Mouse (Mus musculus) inflammation-experienced regulatory T-cells, adult 6 months (primary cell): ENCODE measurements around the gene Spon1. TPM values are rescaled to one million over a fixed set of nuclear protein-coding genes. Genes with fewer than 3 reads are reported as not detected.

Source experiments
- ATAC-seq: one replicate; pipeline ENCODE4 v1.8.0; 2017
- polyA plus RNA-seq, 3 experiments: library from polyadenylated mRNA; unstranded; fragments of 100-300 nt; shearing (Covaris generic); gene quantifications; one replicate each; pipeline ENCODE4 v1.2.1; 2017

The Spon1 gene
- polyA plus RNA-seq, 3 experiments from 2014 or later: 0.59 to 0.84 (median 0.72) TPM

DNA sequence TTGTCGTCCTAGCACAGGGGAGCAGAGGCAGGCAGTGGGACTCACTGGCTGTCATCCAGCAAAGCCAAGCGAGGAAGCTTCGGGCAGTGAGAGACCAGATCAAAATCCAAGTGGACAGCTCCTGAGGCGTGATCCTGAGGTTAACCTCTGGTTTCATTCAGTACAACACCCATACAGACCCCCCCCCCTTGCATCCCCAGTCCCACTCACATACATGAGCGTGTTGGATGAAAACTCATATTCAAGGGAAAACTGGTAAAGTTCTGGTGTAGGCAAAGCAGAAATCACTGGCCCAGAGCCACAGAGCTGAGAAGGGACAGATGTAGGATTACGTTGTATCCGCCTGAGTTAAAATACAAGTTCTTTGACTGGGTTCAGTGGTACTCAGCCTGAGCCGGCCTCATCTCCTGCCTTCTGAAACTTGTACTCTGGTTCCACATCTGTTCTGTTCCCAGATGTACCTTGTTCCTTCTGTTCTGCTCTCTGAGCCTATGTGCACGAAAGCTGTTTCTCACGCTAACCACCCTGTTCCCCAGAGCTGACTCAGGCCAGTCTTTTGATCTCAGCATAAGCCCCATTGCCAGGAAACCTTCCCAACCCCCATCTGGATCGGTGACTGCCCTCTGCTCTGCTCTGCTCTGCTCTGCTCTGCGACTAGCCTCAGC lies 143.5 kb downstream of the Spon1 start:
- ATAC-seq: no peak

DNA sequence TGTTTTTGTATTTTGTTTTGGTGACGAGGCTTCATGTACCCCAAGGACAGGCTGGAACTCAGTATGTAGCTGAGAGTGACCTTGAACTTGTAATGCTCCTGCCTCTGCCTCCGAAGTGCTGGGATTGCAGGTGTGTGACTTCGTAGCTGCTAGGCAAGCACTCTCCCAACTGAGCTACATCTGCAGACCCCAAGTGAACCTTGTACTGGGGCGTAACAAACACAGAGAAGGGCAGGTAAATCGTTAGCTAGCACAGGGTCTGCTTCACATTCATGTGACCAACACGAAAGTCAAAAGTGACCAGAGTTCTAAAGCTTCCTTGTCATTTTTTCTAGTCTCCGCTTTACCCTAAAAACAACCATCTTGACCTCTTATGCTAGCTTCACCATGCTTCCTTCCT lies 145.1 kb downstream of the Spon1 start:
- ATAC-seq: no peak

GRCm38 (mm10) chr7:113915936-113916335 lies 150.1 kb downstream of the Spon1 start:
- no peak for ATAC-seq

GRCm38 (mm10) chr7:113918916-113919315 lies 153.1 kb downstream of the Spon1 start:
- ATAC-seq: no peak

- no peak for ATAC-seq
These were observed 153.7 kb downstream of the Spon1 start for GRCm38 (mm10) chr7:113919505-113919904.

DNA sequence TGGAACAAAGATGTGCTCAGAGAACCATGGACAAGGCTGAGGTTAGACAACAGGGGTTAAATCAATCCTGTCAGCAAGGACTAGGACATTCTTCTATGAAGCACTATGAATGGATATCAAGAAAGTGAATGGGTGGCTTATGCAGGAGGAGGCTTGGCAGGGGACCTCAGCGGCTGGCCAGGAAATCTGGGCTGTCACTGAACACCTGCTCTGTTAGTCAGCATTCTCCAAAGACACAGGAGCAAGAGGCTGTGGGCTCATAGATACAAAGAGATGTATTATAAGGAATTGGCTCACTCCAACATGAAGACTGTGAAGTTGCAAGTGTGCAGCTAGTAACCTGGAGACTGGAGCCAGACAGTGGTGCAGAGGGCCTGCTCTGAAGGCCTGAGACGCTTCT lies 154.3 kb downstream of the Spon1 start:
- no peak for ATAC-seq

DNA sequence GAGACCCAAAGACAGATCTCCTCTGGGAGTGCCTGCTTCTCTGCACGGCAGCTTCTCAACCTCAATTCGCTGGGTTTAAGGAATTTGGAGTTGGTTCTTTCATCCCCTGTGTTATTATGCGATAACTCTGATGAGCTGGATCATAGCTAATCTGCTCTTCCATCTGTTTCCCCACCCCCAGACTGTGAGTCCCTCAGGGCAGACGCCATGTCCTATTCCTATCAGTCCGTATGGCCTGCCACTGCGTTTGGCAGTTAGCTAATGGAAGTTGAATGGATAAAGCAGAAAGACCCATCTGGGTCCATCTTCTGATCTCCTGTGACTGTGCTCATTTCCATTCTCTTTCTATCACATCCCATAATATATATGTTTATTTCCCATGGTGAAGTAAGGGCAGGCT lies 158.8 kb downstream of the Spon1 start:
- no peak for ATAC-seq

DNA sequence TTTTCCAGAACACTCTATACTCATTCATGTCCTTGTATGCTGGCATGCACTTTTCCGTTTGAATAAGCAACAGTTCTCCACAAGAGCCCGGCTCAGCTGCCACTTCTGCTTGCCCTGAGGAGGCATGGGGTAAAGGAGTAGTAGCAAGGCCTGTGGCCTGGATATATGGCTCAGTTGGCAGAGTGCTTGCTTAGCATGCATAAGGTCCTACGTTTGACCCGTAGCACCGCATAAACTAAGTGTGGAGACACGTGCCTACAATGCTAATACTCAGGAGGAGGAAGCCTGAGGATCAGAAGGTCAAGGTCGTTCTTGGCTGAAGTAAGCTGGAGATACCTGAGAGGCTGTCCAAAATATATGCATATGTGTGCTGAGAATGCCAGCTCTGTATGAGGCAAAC lies 185.1 kb downstream of the Spon1 start:
- no peak for ATAC-seq

- ATAC-seq: no peak
These were observed 189.6 kb downstream of the Spon1 start for GRCm38 (mm10) chr7:113955431-113955830.

- ATAC-seq: no peak
These were observed 195.2 kb downstream of the Spon1 start for GRCm38 (mm10) chr7:113960841-113961499.

GRCm38 (mm10) chr7:113961500-113961895 lies 195.7 kb downstream of the Spon1 start:
- no peak for ATAC-seq

- ATAC-seq: no peak
These were observed 196.3 kb downstream of the Spon1 start for GRCm38 (mm10) chr7:113962078-113962477.

DNA sequence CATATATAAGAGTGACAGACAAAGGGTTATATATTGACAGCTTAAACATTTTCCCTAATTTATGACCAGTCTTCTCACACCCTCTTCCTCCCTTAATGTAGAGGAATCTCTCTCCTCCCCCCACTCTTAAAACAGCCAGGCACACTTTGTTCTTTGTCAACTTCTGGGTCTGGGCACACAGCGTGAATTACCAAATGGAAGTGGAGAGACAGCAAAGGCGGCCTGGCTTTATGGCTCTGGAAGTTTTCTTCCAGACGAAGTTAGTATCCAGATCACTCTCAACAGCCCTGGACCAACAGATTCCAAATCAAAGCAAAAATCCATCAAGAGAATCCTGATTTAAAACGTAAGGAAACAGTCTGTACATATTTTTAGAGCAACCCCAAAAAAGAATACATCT lies 198.0 kb downstream of the Spon1 start:
- ATAC-seq: no peak

- no peak for ATAC-seq
These were observed 199.8 kb downstream of the Spon1 start for GRCm38 (mm10) chr7:113965625-113966024.

GRCm38 (mm10) chr7:113969182-113969581 lies 203.4 kb downstream of the Spon1 start:
- no peak for ATAC-seq

- ATAC-seq: no peak
These were observed 206.7 kb downstream of the Spon1 start for GRCm38 (mm10) chr7:113972536-113972935.

- no peak for ATAC-seq
These were observed 220.8 kb downstream of the Spon1 start for GRCm38 (mm10) chr7:113986406-113987134.

GRCm38 (mm10) chr7:113988156-113988555 lies 222.4 kb downstream of the Spon1 start:
- ATAC-seq: no peak

DNA sequence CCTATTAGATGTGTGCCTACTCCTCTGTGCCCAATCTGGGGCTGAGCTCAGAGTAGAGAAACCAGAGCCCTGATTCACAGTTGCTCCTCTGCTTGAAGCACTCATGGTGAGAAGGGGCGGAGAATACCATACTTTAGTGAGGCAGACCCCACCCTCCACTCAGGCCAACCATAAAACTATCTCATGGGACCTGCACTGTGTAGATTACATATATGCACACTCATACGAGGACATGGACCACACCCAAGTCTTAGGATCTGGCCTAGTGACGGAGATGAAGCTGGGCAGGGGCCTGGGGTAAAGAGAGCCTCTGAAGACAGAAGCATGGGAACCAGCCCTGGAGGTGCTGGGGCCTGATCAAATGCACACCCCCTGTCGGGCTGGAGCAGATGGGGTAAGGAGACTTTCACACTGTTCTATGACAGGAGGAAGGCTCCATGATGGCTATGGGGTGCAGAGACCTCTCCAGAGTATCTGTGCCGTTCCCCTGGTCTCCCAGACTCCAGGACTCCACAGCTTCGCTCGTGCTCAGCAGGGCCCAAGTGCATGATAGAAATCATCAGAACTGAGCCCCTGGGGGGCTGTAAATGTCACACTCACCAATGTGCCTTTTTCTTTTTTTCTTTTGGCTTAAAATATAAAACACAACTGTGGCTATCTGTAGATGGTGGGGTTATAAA lies 232.0 kb downstream of the Spon1 start:
- ATAC-seq: no peak

GRCm38 (mm10) chr7:114004171-114004570 lies 238.4 kb downstream of the Spon1 start:
- ATAC-seq: no peak

- no peak for ATAC-seq
These were observed 239.7 kb downstream of the Spon1 start for GRCm38 (mm10) chr7:114005499-114005898.

GRCm38 (mm10) chr7:114006456-114006855 lies 240.7 kb downstream of the Spon1 start:
- no peak for ATAC-seq

DNA sequence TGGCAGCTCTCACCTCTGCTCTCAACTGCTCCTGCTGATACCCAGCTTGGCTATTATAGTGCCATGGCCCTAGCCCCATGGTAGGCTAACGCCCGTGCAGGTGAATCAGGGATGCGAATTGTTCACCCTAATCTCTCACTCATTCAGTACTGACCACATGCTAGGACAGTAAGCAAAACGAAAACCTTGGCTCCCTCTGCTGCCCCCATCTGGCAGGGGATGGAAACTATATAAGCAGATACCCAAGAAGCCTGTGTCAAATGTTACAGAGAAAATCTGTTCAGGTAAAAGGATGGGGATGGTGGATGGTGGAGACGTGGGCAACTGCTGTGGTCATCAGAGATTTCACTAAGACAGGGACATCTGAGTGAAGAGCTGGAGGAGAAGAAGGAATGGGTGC lies 241.8 kb downstream of the Spon1 start:
- no peak for ATAC-seq
